Mouse (Mus musculus) heart, postnatal 25 days (tissue): Measurements from ENCODE around the gene Gtdc1. TPM values are rescaled to one million over a fixed set of nuclear protein-coding genes. Genes with fewer than 3 reads are reported as not detected.

Experiments
- DNase-seq: peaks from one replicate; pipeline ENCODE4 v3.0.0; 2022; ENCODE audit warnings: low spot score
- intact Hi-C: fragments of 180-260 bp; cut with DNase I; formaldehyde crosslinking; loops from one replicate; pipeline ENCODE4 v1.15.1; 2025
- total RNA-seq, 2 experiments: library from RNA; stranded (reverse); gene quantifications; 2 replicates each; pipeline ENCODE4 v1.2.3; 2021

The Gtdc1 gene
- total RNA-seq, 2 experiments from 2014 or later, result 14.4 to 21.9 TPM

DNA sequence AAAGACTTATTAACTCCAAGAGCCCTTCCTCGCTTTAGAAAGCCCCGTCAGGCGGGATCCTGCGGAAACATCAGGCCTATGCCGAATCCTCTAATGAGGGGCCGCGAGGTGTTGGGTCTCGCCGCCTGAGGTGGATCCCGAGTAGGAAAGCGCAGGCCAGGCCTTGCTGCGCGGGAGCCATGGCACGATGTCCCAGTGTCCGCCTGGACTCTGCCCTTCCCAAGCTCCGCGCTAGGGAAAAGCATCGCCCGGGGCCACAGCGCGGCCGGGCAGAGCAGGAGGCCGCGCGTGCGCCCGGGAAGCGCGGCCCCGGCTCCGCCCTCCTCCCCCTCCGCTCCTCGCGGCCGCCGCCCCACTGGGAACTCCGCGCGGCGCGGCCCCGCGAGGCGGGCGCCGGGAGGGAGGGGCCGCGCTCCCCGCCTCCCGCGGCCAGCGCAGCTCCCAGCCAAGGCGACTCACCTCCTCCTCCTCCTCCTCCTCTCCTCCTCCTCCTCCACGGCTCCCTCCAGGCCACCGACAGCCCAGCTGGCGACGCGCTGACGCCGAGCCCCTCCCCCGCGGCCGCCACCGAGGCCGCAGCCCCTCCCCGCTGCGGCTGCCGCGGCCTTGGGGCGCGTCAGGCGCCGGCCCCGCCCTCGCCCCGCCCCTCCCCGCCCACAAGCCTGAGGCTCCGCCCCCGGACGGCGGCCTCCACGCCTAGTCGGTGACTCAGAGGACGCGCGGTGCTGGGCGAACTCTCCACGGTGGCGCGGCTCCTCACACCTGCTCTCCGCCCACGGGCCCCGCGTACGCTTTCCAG lies 575 bp downstream of the Gtdc1 start:
- intact Hi-C loops, result loop anchor here (5.0 kb wide), 1 partner anchor 185 kb away; no protein-coding TSS in a partner anchor
- DNase-seq, result peak; percentile 92

DNA sequence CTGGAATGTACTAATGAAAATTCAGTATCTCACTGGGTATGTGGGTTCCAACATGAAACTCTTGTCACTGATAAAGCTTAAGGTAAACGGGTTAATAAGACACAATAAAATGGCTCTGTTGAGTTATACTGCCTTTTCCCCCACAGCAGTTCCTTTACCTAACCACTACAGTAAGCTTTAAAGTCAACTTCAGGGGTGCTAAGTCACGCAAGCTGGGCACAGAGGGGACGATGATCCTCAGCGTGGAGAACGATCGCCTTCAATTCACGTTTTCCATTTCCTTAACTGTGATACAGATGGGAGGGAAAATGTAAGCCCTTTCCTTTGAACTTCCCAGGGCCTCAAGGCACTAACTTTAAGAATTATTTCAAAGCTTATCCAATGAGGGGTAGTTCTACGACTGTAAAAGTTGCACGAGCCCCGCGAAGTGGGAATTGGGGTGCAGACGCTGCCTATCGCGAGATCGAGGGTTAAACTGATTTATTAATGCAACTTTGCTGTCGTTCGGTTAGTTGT lies 1.2 kb downstream of the Gtdc1 start:
- intact Hi-C loops, result loop anchor here (5.0 kb wide), 1 partner anchor 186 kb away; no protein-coding TSS in a partner anchor
- no peak for DNase-seq

DNA sequence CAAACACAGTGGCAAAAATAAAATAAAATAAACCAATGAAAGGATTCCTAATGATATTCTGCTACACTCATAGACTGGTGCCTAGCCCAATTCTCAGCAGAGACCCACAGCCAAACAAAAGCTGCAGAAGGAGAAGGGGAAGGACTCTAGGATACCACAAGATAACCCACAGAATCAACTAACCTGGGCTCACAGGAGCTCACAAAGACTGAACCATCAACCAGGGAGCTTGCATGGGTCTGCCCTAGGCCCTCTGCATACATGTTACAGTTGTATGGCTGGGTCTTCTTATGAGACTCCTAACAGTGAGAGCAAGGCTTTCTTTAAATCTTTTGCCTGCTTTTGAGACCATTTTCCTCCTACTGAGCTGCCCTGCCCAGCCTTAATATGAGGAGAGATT lies 2.8 kb downstream of the Gtdc1 start:
- DNase-seq, result no peak
- intact Hi-C loops, result loop anchor here (5.0 kb wide), 1 partner anchor 188 kb away; no protein-coding TSS in a partner anchor

DNA sequence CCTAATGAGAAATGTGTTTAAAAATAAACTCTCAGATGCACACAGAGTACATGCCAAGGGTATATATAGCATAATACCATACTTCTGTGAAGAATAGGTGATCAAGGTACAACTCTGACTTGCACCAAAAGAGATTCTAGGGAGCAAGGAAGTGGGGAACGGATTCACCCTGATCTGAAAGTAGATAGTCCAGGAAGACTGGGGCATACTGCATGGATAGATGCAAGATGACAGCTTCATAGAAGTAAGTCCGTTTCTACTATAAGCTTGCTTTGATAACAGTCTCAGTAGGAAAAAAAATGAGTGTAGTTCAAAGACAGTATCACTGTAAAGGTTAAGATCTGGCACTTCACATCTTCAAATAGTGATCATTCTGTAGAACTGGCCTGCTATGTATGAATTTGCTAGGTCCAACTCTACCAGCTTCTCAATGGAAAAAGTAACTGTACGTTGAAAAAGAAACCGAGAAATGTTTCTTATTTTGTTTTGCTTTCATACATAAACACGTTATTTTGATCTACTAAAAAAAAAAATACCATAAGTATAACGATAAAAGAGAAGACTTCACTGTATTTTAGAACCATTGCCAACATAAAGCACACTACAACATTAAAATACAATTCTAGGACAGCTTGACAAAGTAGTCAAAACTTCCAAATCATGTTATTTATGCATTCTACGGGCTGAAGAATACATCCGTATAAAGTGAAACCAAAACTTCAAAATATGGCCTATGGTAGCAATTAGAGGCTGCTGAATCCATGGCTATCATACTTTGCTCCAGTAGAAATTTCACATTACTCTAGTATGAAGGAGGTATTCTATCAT lies 4.2 kb downstream of the Gtdc1 start:
- DNase-seq, result no peak
- intact Hi-C loops, result no loop called here

DNA sequence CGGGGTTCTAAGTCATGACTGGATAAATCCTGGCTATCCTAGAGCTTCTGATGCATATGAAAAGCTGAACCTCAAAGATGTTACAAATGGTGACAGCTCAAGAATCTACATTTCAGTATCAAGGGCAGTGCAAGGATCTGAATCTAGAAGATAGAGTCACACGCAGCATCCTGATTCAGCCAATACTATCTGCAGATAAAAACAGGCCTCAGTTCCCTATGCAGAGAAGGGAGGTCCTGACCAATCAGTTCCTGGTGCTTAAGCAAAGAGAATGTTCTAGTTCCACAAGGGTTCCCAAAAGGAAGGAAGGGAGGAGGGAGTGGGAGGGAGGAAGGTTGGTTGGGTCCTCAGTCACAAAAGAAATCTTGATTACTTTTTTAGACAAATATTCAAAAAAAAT lies 5.0 kb downstream of the Gtdc1 start:
- intact Hi-C loops, result no loop called here
- no peak for DNase-seq

DNA sequence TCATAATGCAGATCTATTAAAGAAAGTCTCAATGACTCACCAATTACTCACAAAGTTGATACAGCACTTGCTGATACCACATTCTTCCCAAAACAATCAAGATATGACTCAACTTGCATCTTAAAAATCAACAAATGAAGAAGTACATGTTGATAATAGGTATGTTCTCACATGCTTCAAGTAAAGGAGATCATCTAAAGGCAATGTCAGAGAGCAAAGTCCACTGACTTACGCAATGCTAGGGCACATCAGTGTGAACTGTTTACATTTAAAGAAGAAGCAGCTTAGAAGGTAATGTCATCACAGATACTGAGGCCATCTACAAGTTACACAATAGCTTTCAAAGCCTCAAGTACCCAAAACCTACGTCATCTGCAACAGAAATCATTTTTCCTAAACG lies 7.0 kb downstream of the Gtdc1 start:
- intact Hi-C loops, result no loop called here
- DNase-seq, result no peak

DNA sequence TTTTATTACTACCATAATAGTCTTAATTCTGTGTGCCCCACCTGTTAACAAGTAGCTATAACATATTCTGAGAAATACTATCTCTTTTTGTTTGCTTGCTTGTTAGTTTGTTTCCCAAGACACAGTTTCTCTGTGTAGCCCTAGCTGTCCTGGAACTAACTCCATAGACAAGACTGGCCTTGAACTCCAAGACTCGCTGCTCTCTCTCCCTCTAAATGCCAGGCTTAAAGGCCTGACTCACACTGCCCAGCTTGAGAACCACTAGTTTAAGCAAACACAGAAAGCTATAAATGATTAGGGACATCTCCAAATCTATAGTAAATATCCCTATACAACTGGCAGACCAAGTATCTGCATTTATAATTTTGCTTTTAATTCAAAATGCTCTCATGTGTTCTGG lies 8.1 kb downstream of the Gtdc1 start:
- DNase-seq, result no peak
- intact Hi-C loops, result no loop called here

DNA sequence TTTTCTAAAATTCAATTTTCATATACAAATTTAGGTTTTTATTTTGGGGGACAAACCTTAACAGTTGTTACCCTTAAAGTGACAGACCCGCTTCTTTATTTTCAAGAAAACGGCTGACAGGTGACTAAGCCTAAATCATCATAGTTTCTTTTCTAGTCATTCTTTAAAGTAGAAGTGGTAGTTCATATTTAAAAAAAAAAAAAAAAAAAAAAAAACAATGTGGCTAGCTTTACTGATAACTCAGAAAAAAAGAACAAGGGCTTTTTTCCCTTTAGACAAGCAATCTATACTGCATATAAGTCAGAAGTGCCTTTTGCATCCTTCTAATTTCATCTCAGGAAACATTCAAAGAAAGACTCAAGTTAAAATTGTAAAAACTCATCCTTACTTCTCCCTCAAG lies 8.7 kb downstream of the Gtdc1 start:
- intact Hi-C loops, result no loop called here
- DNase-seq, result no peak

DNA sequence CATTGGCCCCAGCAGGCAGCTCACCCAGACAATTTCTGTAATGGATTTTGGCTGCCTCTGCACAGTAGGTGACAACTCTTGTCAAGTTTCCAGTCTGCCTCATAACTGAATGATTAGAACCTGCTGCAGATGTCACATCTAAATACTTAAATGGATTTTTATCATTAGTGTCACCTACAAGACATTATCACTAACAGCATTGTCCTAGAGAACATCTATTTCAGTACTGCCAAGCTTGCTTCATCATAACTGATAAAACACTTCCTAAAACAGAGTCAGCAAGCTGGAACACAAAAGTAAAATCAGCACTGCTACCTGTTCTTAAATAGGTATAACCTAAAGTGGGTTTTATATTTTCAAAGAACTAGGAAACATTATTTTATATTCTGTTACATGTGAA lies 11.2 kb downstream of the Gtdc1 start:
- intact Hi-C loops, result no loop called here
- no peak for DNase-seq

DNA sequence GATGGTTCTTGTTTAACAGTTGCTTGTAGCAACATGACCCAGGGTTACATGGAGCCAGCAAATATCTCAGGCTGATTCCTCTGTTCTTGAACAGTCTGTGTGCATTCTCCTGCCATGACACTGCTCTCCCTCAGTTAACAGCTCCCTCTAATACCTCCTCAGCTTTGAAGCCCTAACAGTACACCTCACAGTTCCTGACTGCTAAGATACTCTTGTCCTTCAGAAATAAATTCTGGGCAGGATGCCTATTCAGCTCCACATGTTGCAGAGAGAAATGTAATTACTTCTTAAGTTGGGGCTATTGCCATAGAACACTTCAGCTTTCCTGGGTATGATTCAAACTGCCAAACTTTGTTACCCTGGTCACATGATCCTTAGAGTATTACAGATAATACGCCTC lies 29.7 kb downstream of the Gtdc1 start:
- intact Hi-C loops, result no loop called here
- DNase-seq, result no peak

DNA sequence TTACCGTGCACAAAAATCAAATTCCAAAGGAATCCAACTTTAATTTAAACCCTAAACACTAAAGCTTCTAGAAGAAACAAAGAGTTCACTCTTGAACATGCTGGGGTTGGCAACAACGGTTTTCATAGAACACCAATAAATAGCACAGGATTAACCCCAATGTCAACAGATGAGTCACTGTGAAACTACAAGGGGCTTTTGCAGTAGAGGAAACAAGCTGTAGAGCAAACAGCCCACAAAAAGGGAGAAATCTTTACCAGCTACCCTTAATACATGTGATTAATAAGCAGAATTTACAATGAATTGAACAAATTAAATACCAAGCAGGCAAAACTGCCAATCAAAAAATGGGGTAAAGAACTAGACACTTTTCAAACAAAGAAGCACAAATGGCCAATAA lies 53.7 kb downstream of the Gtdc1 start:
- no peak for DNase-seq
- intact Hi-C loops, result no loop called here

DNA sequence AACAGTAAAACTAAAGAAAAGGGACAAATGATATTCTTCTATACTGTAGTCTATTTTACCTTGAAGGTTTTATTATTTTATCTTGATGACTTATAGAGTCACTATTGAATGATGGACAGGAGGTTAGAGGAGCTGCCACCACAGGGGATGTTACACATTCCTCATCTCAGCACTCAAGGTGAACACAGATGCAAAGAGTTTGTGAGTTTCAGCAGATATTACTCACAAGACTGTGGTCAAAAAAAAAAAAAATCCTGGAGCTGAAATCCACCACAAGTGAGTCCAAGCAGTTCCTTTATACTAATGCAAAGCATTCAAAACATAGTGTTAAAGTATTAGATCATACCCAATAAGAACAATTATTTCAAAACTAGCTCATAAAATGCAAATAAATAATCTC lies 62.7 kb downstream of the Gtdc1 start:
- intact Hi-C loops, result no loop called here

DNA sequence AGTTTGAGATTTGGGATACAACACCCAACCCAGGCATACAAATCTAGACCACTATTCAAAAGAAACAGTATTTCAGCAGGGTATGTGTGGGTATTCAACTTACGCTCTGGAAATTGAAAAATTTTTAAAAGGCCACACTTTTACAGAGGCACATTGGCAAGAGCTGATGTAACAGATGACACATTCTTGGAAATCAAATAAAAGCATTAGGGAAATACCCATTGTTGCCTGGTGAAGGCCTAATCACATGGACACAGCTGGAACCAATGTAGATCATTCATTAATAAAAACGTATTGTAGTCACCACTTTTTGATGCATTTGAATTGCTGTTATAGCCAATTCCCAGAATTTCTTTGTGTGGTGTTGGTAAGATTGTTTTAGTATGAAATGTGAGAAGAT lies 73.0 kb downstream of the Gtdc1 start:
- DNase-seq, result no peak
- intact Hi-C loops, result loop anchor here (10.0 kb wide), 1 partner anchor 50 kb away; no protein-coding TSS in a partner anchor

More for the DNA sequence above, 62.7 kb downstream of the Gtdc1 start:
- DNase-seq, result no peak

DNA sequence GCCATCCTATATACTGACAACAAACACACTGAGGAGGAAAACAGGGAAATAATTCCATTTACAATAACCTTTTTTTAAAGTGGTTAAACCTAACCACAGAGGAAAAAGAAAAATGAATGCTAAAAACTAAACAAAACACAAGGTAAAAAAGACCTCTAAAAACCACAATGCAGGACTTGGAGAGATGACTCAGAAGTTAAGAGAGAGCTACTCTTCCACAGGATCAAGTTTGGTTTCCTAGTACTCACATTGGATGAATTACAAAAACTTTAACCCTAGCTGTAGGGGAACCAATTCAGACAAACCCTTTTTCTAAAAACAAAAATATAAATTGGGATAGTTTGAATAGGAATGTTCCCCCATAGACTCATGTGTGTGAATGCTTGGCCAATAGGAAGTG lies 77.8 kb downstream of the Gtdc1 start:
- no peak for DNase-seq
- intact Hi-C loops, result loop anchor here (10.0 kb wide), 1 partner anchor 55 kb away; no protein-coding TSS in a partner anchor

DNA sequence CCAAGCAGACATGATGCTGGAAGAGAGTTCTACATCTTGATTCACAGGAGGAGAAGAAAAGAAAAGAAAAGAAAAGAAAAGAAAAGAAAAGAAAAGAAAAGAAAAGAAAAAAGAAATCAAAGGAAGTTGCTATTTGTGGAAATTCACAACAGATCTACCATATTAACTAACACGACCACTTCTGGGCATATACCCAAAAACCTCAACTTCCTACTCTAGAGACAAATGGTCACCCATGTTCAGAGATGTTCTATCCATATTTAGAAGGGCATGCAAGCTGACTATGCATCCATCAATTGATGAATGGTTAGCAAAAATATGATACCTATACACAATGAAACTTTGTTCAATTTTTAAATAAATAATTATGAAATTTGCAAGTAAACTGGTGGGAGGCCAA lies 79.3 kb downstream of the Gtdc1 start:
- intact Hi-C loops, result no loop called here
- no peak for DNase-seq

DNA sequence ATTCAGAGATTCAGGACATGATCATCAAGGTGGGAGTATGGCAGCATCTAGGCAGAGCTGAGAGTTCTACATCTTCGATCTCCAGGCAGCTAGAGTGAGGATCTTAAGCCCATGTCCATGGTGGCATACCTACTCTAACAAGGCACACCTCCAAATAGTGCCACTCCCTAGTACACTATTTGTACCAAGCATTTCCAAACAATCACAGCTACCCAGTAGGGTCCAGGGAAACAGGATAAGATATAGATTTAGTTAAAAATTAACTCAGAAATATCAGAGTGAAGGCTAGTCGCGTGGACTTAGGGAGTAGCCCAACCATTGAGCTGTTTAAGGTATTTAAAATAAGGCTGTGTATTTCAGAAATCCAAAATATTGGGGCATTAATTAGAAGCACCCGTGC lies 82.0 kb downstream of the Gtdc1 start:
- no peak for DNase-seq
- intact Hi-C loops, result no loop called here

DNA sequence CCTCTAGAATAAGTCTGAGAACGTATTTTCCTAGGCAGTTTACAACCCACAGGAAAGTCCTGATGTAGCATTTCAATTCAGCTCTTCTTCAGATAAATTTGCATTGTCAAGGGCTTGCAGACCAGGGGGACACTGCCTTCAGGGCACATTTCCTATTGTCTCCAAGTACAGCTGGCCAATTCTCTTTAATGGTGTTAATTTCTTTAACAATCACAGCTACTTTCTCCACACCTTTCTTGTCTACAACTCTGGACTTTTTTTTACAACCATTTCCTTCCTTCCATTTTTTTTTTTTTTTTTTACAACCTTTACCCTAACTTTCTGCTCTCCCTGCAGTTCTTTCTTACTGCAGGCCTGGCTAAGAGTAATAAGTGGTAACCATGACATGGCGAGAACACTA lies 97.7 kb downstream of the Gtdc1 start:
- no peak for DNase-seq
- intact Hi-C loops, result loop anchor here (10.0 kb wide), 1 partner anchor 65 kb away; no protein-coding TSS in a partner anchor

DNA sequence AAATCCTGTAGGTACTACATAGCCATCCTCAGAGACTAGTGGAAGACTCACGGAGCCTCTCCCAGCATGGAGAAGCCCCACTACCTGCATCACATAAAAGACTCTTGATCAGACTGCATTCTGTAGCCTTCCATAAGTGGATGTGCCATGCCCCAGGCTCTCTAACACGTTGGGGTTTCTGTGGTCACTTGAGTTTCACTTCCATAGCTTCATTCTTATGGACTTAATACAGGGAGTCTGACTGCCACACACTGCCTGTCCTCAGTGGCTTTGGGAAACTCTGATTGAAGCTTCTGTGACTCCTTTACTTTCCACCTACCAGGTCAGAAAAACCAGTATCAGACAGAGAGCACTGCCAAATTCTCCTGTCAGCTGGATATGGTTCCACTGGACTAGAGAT lies 98.1 kb downstream of the Gtdc1 start:
- no peak for DNase-seq
- intact Hi-C loops, result no loop called here

DNA sequence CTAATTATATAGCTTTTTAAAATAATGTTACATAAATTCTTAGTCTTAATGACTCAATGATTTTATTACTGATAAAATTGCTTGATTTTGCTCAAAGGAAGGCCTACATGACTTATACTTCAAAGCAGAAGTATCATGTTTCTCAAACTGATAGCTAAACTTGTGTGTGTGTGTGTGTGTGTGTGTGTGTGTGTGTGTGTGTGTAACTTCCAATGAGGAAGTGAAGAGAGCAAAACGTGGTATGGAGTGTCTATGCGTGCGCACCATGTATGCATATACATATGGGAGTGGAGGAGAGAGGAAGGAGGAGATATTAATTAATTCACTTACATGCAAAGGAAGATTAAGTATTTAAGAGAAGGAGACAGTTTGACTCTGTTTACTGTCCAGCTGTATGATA lies 100.8 kb downstream of the Gtdc1 start:
- DNase-seq, result no peak
- intact Hi-C loops, result no loop called here

DNA sequence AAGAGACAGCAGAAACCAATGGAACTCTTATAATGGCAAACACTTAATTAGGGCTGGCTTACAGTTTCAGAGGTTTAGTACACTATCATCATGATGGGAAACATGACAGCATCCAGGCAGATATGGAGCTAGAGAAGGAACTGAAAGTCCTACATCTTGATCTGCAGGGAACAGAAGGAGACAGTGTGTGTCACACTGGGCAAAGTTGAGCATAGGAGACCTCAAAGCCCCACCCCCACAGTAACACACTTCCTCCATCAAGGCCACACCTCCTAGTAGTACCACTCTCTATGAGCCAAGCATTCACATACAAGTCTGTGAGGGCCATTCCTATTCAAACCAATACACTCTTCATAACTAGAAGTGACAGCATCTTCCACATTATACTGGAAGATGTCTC lies 109.7 kb downstream of the Gtdc1 start:
- no peak for DNase-seq
- intact Hi-C loops, result no loop called here

DNA sequence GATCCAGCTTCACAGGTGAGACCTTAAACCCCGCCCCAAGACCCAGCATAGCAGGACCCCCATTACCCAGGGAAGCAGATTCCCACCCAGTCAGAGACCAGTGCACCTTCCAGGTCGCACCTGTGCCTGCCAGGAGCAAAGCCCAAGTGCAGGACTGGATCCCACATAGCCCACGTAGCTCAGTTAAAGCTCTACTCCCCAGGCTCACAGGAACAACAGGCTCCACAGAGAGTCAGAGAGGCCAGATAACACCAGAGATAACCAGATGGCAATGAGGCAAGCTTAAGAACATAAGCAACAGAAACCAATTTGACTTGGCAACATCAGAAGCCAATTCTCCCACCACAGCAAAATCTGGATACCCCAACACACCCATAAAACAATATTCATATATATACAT lies 113.7 kb downstream of the Gtdc1 start:
- intact Hi-C loops, result no loop called here
- no peak for DNase-seq
